Mouse (Mus musculus) heart, postnatal 0 days (tissue): ENCODE measurements around the gene Ncapg. TPM values are rescaled to one million over a fixed set of nuclear protein-coding genes. Genes with fewer than 3 reads are reported as not detected.
A peak's percentile ranks its signal among the peaks of the same experiment; 100 is the strongest.

Experiments
- ATAC-seq: fragments of 200-750 bp; cut with Nextera tagmentation; 2 replicates; pipeline ENCODE4 v1.8.0; 2017; ENCODE audit warnings: low read depth, moderate number of reproducible peaks, moderate library complexity; ENCODE audit not compliant: insufficient read depth
- DNase-seq: peaks from one replicate; pipeline ENCODE4 v3.0.0-alpha.2; 2016; ENCODE audit warnings: low spot score
- H3K27ac ChIP-seq: fragments of 300-500 bp; sonication (generic); 2 replicates; pipeline ENCODE4 v1.5.1; 2014; ENCODE audit warnings: low read depth, mild to moderate bottlenecking
- H3K27me3 ChIP-seq: fragments of 300-500 bp; sonication (generic); 2 replicates; pipeline ENCODE4 v1.6.1; 2014; ENCODE audit warnings: low read length, mixed read lengths; ENCODE audit not compliant: control insufficient read depth, insufficient read depth
- H3K36me3 ChIP-seq: fragments of 300-500 bp; sonication (generic); replicated peaks from 2 replicates; pipeline ENCODE4 v1.6.1; 2014; ENCODE audit warnings: low read length, mixed read lengths; ENCODE audit not compliant: control insufficient read depth, insufficient read depth
- H3K4me1 ChIP-seq: fragments of 300-500 bp; sonication (generic); 2 replicates; pipeline ENCODE4 v1.6.1; 2014; ENCODE audit warnings: antibody characterized with exemption; ENCODE audit not compliant: control insufficient read depth, insufficient read depth
- H3K4me2 ChIP-seq: fragments of 300-500 bp; sonication (generic); 2 replicates; pipeline ENCODE4 v1.6.1; 2014; ENCODE audit warnings: low read depth, mild to moderate bottlenecking, low read length, moderate library complexity
- H3K4me3 ChIP-seq: fragments of 300-500 bp; sonication (generic); 2 replicates; pipeline ENCODE4 v1.5.1; 2014; ENCODE audit warnings: low read depth, low read length
- H3K9ac ChIP-seq: fragments of 300-500 bp; sonication (generic); replicated peaks from 2 replicates; pipeline ENCODE4 v1.6.1; 2014; ENCODE audit warnings: low read depth, low read length, mixed read lengths
- H3K9me3 ChIP-seq: fragments of 300-500 bp; sonication (generic); replicated peaks from 2 replicates; pipeline ENCODE4 v1.6.1; 2016; ENCODE audit warnings: low read length; ENCODE audit not compliant: control insufficient read depth
- CTCF ChIP-seq: IDR thresholded peaks from 2 replicates; pipeline ENCODE4 v1.5.1; 2016; ENCODE audit warnings: antibody characterized with exemption, control low read depth, low read depth
- EP300 ChIP-seq: IDR thresholded peaks from 2 replicates; pipeline ENCODE4 v1.6.1; 2016; ENCODE audit warnings: antibody characterized with exemption, low read depth
- WGBS: fragments of 180-500 bp; shearing (Covaris S2); extraction: QIAGEN DNeasy Blood & Tissue Kit; methylation state at CpG from one replicate; pipeline ENCODE4 v1.1.7; 2014; 5-methylcytosine and 5-hydroxymethylcytosine counted together
- polyA plus RNA-seq: library from polyadenylated mRNA; unstranded; fragments of >200 nt; fragmentation: Nextera tagmentation; extraction: Ambion mirVana; gene quantifications from 2 replicates; pipeline ENCODE4 v1.2.1, GENCODE M21; 2015
- total RNA-seq: library from RNA; depleted of rRNA; stranded (reverse); fragments of >200 nt; gene quantifications from 2 replicates; pipeline ENCODE4 v1.2.3, GENCODE M21; 2014; ENCODE audit warnings: low replicate concordance; rRNA removed

Gene Ncapg
- total RNA-seq (16.1 and 28.7 TPM in 2 replicates), polyA plus RNA-seq (8.7 and 9.1 TPM in 2 replicates)

- no peaks in the 10 kb centered on the region for H3K27me3 ChIP-seq
- peak within 1 kb of the TSS; percentile 77 for H3K4me3 ChIP-seq
- no peaks in the 10 kb centered on the region for H3K9me3 ChIP-seq
- ATAC-seq: peak; percentile 100
- under 1% methylated on average over 66 of the region's 66 CpGs for WGBS
- peak within 1 kb of the TSS; percentile 81 for H3K4me2 ChIP-seq
- peaks cover 10% of the 10 kb centered on the region; the same call in 1 of the 2 replicates for H3K4me1 ChIP-seq
- H3K36me3 ChIP-seq: no peaks in the 10 kb centered on the region
- H3K9ac ChIP-seq: peak within 1 kb of the TSS; percentile 64
- TF ChIP-seq EP300: peak; percentile 83
- no peak for TF ChIP-seq CTCF
- DNase-seq: peak; percentile 99
- H3K27ac ChIP-seq: peak within 1 kb of the TSS; percentile 65
Measured at GRCm38 (mm10) chr5:45669598-45670279, at the start of gene Ncapg. TSS of gene Ncapg (plus strand) at chr5:45669919.

GRCm38 (mm10) chr5:45621511-45621910 lies 48.2 kb upstream of the Ncapg start:
- 41% methylated on average over 3 of the region's 3 CpGs for WGBS
- ATAC-seq: no peak
- Histone ChIP-seq H3K9ac (no peak overlapping the region), H3K27me3 (no peaks in the 10 kb centered on the region), H3K4me1 (no peaks in the 10 kb centered on the region), H3K4me2 (no peak overlapping the region), H3K9me3 (0 out of 2 replicates have a peak, but pooled peaks cover 3% of the 10 kb centered on the region), H3K27ac (no peak overlapping the region), H3K4me3 (no peak overlapping the region), H3K36me3 (no peaks in the 10 kb centered on the region)
- DNase-seq: no peak
- TF ChIP-seq CTCF: no peak
- no peak for TF ChIP-seq EP300

GRCm38 (mm10) chr5:45627771-45628170 lies 41.9 kb upstream of the Ncapg start:
- 50% methylated on average over 1 of the region's 1 CpGs for WGBS

GRCm38 (mm10) chr5:45629470-45629869 lies 40.2 kb upstream of the Ncapg start:
- Histone ChIP-seq H3K9me3 (no peaks in the 10 kb centered on the region), H3K4me1 (no peaks in the 10 kb centered on the region), H3K4me2 (no peak overlapping the region), H3K36me3 (no peaks in the 10 kb centered on the region), H3K27ac (no peak overlapping the region), H3K27me3 (no peaks in the 10 kb centered on the region), H3K9ac (no peak overlapping the region), H3K4me3 (no peak overlapping the region)
- no peak for TF ChIP-seq CTCF
- TF ChIP-seq EP300: no peak
- ATAC-seq: no peak
- no peak for DNase-seq

More at GRCm38 (mm10) chr5:45627771-45628170, 41.9 kb upstream of the Ncapg start:
- Histone ChIP-seq H3K4me3 (no peak overlapping the region), H3K27ac (no peak overlapping the region), H3K4me2 (no peak overlapping the region), H3K27me3 (no peaks in the 10 kb centered on the region), H3K36me3 (no peaks in the 10 kb centered on the region), H3K9ac (no peak overlapping the region), H3K4me1 (no peaks in the 10 kb centered on the region), H3K9me3 (0 out of 2 replicates have a peak, but pooled peaks cover 3% of the 10 kb centered on the region)
- DNase-seq: no peak
- TF ChIP-seq CTCF (no peak), EP300 (no peak)
- no peak for ATAC-seq

- Histone ChIP-seq H3K9me3 (no peaks in the 10 kb centered on the region), H3K27me3 (peaks cover 12% of the 10 kb centered on the region), H3K4me1 (no peaks in the 10 kb centered on the region), H3K4me3 (no peak overlapping the region), H3K27ac (no peak overlapping the region), H3K9ac (no peak overlapping the region), H3K4me2 (no peak overlapping the region), H3K36me3 (no peaks in the 10 kb centered on the region)
- WGBS: 28% methylated on average over 3 of the region's 3 CpGs
- TF ChIP-seq CTCF: no peak
- no peak for TF ChIP-seq EP300
- DNase-seq (no peak), ATAC-seq (no peak)
Measured at GRCm38 (mm10) chr5:45638378-45638777, 31.3 kb upstream of the Ncapg start.
